Mouse (Mus musculus) embryonic stem cell, embryonic (primary cell): ENCODE results near the gene Tmem150c.

Source experiments
- CTCF ChIA-PET, 4 experiments: fragments of 300-600 bp in 2 of 4; fragments of 350-600 bp in 2 of 4; sonication (Branson Sonifier 250); formaldehyde crosslinking; loops; one replicate each; lab custom pipeline; 2022; ENCODE audit warnings: inconsistent platforms in 2 of 4; lab: Charles Lee
- POLR2A ChIA-PET, 4 experiments: fragments of 300-600 bp in 2 of 4; fragments of 350-600 bp in 2 of 4; sonication (Branson Sonifier 250); formaldehyde crosslinking; loops; one replicate each; lab custom pipeline; 2022; ENCODE audit warnings: antibody characterized with exemption in 4 of 4, inconsistent platforms in 1 of 4; lab: Charles Lee

The Tmem150c gene

DNA sequence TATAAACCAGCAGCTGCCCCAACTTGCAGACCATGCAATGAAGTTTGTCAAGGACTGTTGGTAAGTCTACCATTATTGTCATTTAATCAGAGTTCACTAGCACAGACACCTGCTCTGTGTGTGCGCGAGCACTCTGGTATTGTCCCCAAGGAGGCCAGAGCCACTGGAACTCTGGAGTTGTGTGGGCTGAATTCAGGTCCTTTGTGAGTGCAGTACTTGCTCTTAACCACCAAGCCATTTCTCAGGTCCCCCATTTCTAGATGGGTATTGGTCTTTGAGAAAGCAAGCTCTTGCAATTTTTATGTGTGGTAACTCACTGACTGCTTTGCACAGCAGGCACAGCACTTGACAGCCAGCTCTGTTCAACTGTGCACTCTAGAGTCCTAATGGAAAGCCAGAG is 127.5 kb downstream of the Tmem150c start:
- CTCF ChIA-PET: no interaction called here
- POLR2A ChIA-PET: interaction anchor here (0.7 to 16.7 kb wide), 38 partner anchors 8 to 486 kb away, joined by 3 to 388 read pairs (median 4); partner anchors contain the start of genes 4930524J08Rik (in 2 of the 4), Enoph1 (in 2 of the 4), Hnrnpdl (in 2 of the 4) and Cops4 (in 1 of the 4)

DNA sequence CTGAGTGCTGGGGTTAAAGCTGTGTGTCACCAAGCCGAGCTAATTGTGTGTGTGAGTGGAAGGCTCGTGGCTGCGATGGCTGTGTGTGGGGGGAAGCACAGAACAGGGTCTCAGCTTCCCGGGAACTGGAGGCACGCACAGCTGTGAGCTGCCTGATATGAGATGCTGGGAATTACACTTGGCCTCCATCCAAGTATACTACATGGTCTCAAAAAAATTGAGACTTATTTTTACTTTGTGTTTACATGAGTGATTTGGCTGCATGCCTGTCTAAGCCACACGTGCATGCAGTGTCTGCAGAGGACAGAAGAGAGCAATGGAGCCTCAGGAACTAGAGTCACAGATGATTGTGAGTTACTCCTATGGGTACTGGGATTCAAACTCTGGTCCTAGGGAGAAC is 129.5 kb downstream of the Tmem150c start:
- POLR2A ChIA-PET: interaction anchor here (0.6 to 16.7 kb wide), 12 partner anchors 8 to 399 kb away, joined by 3 to 388 read pairs (median 6); partner anchors contain the start of genes Enoph1 (in 3 of the 4) and Hnrnpdl (in 3 of the 4)
- CTCF ChIA-PET: no interaction called here
